Mouse (Mus musculus): Measurements from ENCODE around the gene Gm42742. TPM values are rescaled to one million over a fixed set of nuclear protein-coding genes. Genes with fewer than 3 reads are reported as not detected.

The Gm42742 gene
- polyA plus RNA-seq, 1 experiment from 2014 or later, result 27.5 TPM

DNA sequence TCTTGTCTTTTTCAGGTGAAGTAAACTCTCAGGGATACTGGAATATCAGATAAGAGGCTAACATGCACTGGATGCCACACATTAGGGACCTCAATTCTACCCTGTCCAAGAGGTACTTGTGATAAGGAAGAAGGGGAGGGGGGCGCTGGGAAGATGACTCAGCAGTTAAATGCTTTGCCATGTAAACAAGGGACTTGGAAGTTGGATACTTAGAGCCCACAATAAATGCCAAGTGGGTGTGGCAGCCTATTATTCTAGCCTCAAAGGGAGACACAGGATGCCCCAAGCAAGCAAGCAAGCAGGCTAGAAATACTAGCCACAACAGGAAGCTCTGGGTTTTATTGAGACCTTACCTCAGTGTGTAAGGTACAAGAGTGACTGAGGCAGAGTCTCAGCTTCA lies 10.3 kb upstream of the Gm42742 start:
- no peaks in the 10 kb centered on the region for H3K27me3 ChIP-seq (ENCODE audit: control insufficient read depth, insufficient read depth, low read length)
- H3K4me2 ChIP-seq (replicated peaks; ENCODE audit: low read depth), result no peak overlapping the region
- TF ChIP-seq CTCF (IDR thresholded peaks at IDR 0.05; ENCODE audit: low read depth) (no peak), EP300 (optimal IDR thresholded peaks at IDR 0.05) (no peak)
- H3K27ac ChIP-seq (replicated peaks), result no peak overlapping the region
- no peak overlapping the region for H3K9ac ChIP-seq (ENCODE audit: low read length)
- no peaks in the 10 kb centered on the region for H3K9me3 ChIP-seq (ENCODE audit: control insufficient read depth, low read length)
- peaks cover 4% of the 10 kb centered on the region; the same call in 1 of the 2 replicates for H3K4me1 ChIP-seq (replicated peaks; ENCODE audit: control insufficient read depth, insufficient read depth)
- H3K36me3 ChIP-seq (ENCODE audit: control insufficient read depth, insufficient read depth, low read length), result 0 out of 2 replicates have a peak, but pooled peaks cover 3% of the 10 kb centered on the region
- DNase-seq (ENCODE audit: low spot score) (no peak), ATAC-seq (ENCODE audit: low FRiP score, low TSS enrichment) (no peak)
- no peak overlapping the region for H3K4me3 ChIP-seq (ENCODE audit: low read depth, low read length)
- WGBS, result 71% methylated on average over 1 of the region's 1 CpGs

DNA sequence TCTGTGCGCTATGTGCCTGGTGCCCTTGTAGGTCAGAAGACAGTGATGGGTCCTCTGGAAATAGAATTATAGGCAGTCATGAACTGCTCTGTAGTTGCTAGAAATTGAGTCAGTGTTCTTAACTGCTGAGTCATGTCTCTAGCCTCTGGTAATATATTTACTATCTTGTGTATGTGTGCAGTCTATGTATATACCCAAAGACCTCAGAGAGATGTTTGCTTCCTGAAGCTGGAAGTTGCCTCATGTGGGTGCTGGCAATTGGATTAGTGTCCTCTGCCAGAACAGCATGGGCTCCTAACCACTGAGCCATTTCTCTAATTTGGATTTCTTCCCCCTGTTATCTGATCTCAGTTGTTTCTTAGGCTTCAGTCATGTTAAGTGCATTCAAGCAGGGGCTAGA lies 9.3 kb upstream of the Gm42742 start:
- Histone ChIP-seq H3K36me3 (ENCODE audit: control insufficient read depth, insufficient read depth, low read length) (0 out of 2 replicates have a peak, but pooled peaks cover 3% of the 10 kb centered on the region), H3K4me2 (replicated peaks; ENCODE audit: low read depth) (no peak overlapping the region), H3K4me1 (replicated peaks; ENCODE audit: control insufficient read depth, insufficient read depth) (peaks cover 4% of the 10 kb centered on the region; the same call in 1 of the 2 replicates), H3K9ac (ENCODE audit: low read length) (no peak overlapping the region), H3K9me3 (ENCODE audit: control insufficient read depth, low read length) (no peaks in the 10 kb centered on the region), H3K27ac (replicated peaks) (no peak overlapping the region), H3K4me3 (ENCODE audit: low read depth, low read length) (no peak overlapping the region), H3K27me3 (ENCODE audit: control insufficient read depth, insufficient read depth, low read length) (no peaks in the 10 kb centered on the region)
- 87% methylated on average over 1 of the region's 1 CpGs for WGBS
- DNase-seq (ENCODE audit: low spot score) (no peak), ATAC-seq (ENCODE audit: low FRiP score, low TSS enrichment) (no peak)
- no peak for TF ChIP-seq EP300 (optimal IDR thresholded peaks at IDR 0.05)
- no peak for TF ChIP-seq CTCF (IDR thresholded peaks at IDR 0.05; ENCODE audit: low read depth)

DNA sequence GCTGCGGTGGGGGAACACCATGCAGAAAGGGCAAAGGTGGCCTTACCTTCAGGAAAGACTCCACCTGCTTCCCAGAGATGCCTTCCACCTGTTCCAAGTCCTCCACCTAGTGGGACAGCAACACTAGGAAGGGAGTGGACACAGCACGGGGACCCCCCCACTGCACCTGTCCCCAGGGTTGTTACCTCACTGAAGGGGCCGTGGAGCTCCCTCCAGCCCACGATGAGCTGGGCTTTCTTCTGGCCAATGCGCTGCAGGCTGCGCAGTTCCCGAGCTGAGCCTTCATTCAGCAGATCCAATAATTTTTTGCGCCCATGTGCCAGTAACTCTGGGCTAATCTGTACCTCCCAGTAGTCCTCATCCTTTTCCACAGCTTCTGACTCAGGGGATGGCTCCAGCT lies 7.0 kb upstream of the Gm42742 start:
- Histone ChIP-seq H3K27me3 (ENCODE audit: control insufficient read depth, insufficient read depth, low read length) (no peaks in the 10 kb centered on the region), H3K36me3 (ENCODE audit: control insufficient read depth, insufficient read depth, low read length) (peaks cover 5% of the 10 kb centered on the region; the same call in 1 of the 2 replicates), H3K4me1 (replicated peaks; ENCODE audit: control insufficient read depth, insufficient read depth) (peaks cover 11% of the 10 kb centered on the region), H3K27ac (replicated peaks) (peak overlapping the region; percentile 96), H3K4me2 (replicated peaks; ENCODE audit: low read depth) (peak overlapping the region; percentile 96), H3K9ac (ENCODE audit: low read length) (peak overlapping the region; percentile 70), H3K4me3 (ENCODE audit: low read depth, low read length) (peak overlapping the region; percentile 84), H3K9me3 (ENCODE audit: control insufficient read depth, low read length) (no peaks in the 10 kb centered on the region)
- TF ChIP-seq EP300 (optimal IDR thresholded peaks at IDR 0.05) (no peak), CTCF (IDR thresholded peaks at IDR 0.05; ENCODE audit: low read depth) (no peak)
- DNase-seq (ENCODE audit: low spot score), result no peak
- ATAC-seq (ENCODE audit: low FRiP score, low TSS enrichment), result no peak
- WGBS, result 49% methylated on average over 8 of the region's 8 CpGs

DNA sequence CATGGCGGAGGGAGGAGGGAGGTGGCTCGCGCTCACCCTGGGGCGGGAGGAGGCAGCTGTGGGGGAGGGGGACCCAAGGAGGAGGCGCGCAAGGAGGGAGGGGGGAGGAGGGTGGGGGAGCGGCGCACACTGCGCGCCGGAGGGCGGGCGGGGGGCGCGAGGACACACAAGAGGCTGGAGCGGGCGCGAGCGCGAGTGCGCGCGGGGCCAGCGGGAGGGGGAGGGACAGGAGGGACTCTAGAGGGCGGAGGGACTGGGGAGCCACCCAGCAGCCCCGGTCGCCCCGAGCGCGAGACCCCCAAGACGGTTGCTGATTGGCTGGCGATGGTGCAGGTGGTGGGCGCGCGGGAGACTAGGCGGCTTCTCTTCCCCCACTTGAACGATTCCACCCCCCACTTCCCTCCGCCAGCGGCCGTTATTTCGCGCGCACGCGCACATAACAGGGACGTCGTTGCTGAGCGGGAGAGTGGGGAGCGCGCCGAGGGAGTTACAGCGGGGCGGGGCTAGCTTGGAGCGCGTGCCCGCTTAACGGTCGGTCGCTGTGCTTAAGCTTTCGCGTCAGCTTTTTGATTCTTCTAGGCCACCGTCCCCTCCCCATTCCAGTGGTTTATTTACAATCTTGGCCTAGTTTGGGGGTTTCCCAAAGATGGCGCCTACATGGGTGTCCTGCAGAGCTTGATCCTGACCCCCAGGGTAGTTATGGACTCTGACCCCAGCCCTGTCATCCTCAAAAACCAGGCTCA lies 6.3 kb upstream of the Gm42742 start, which contains the start of gene Maz:
TSS of gene Maz (minus strand) at position 54 of the 743 bp plus-strand sequence.
- TF ChIP-seq EP300 (optimal IDR thresholded peaks at IDR 0.05), result peak; percentile 90
- no peak for TF ChIP-seq CTCF (IDR thresholded peaks at IDR 0.05; ENCODE audit: low read depth)
- Histone ChIP-seq H3K4me3 (ENCODE audit: low read depth, low read length) (peak within 1 kb of the TSS; percentile 84), H3K27ac (replicated peaks) (peak within 1 kb of the TSS; percentile 96), H3K27me3 (ENCODE audit: control insufficient read depth, insufficient read depth, low read length) (no peaks in the 10 kb centered on the region), H3K9ac (ENCODE audit: low read length) (peak within 1 kb of the TSS; percentile 87), H3K4me2 (replicated peaks; ENCODE audit: low read depth) (peak within 1 kb of the TSS; percentile 96), H3K36me3 (ENCODE audit: control insufficient read depth, insufficient read depth, low read length) (peaks cover 6% of the 10 kb centered on the region; the same call in 1 of the 2 replicates), H3K9me3 (ENCODE audit: control insufficient read depth, low read length) (no peaks in the 10 kb centered on the region), H3K4me1 (replicated peaks; ENCODE audit: control insufficient read depth, insufficient read depth) (peaks cover 11% of the 10 kb centered on the region)
- DNase-seq (ENCODE audit: low spot score), result peak; percentile 98
- peak; percentile 86 for ATAC-seq (ENCODE audit: low FRiP score, low TSS enrichment)
- under 1% methylated on average over 29 of the region's 63 CpGs for WGBS

DNA sequence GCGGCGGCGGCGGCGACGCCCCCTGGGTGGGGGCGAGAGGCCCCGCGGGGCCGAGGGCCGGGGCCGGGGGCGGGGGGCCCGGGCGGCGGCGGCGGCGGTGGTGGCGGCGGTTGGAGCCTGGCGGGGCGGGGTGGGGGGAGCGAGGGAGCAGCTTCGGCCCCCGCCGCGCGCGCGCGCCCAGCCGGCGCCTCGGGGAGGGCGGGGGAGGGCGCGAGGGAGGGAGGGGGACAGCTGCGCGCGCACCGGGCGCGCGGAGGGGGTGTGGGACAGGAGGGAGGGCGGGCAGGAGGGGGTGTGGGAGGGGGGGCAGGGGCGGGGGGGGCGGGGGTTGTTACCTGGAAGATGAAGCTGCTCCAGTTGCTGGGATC lies 5.7 kb upstream of the Gm42742 start:
- peak overlapping the region; percentile 96 for H3K27ac ChIP-seq (replicated peaks)
- ATAC-seq (ENCODE audit: low FRiP score, low TSS enrichment) (peak; percentile 6; the same call in 1 of the 2 replicates), DNase-seq (ENCODE audit: low spot score) (no peak)
- WGBS, result 0% methylated on average over 2 of the region's 48 CpGs
- H3K4me2 ChIP-seq (replicated peaks; ENCODE audit: low read depth), result peak overlapping the region; percentile 96
- H3K9ac ChIP-seq (ENCODE audit: low read length), result peak overlapping the region; percentile 87
- H3K36me3 ChIP-seq (ENCODE audit: control insufficient read depth, insufficient read depth, low read length), result peaks cover 6% of the 10 kb centered on the region; the same call in 1 of the 2 replicates
- H3K4me3 ChIP-seq (ENCODE audit: low read depth, low read length), result peak overlapping the region; percentile 84
- H3K4me1 ChIP-seq (replicated peaks; ENCODE audit: control insufficient read depth, insufficient read depth), result peaks cover 11% of the 10 kb centered on the region
- H3K27me3 ChIP-seq (ENCODE audit: control insufficient read depth, insufficient read depth, low read length), result no peaks in the 10 kb centered on the region
- no peaks in the 10 kb centered on the region for H3K9me3 ChIP-seq (ENCODE audit: control insufficient read depth, low read length)
- TF ChIP-seq EP300 (optimal IDR thresholded peaks at IDR 0.05) (no peak), CTCF (IDR thresholded peaks at IDR 0.05; ENCODE audit: low read depth) (no peak)

DNA sequence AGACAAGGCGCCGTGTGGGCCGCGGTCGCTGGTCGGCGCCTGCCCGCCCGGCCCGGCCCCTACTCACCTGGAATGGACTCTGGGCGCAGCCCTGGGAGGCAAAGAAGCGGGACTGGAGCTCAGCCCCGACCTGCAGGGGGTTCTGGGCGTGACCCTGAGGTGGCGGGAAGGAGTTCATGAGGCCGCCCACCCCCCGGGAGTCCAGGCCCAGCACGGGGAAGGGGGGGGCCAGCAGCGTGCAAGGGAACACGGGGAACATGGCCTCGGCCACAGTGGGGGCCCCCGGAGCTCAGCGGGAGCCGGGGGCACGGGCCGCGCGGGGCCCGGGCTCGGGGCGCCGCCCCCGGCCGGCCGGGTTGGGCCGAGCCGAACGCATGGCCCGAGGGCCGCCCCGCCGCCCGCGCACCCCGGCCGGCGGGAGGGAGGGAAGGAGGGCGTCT lies 5.3 kb upstream of the Gm42742 start:
- WGBS, result 1% methylated on average over 20 of the region's 48 CpGs
- no peak for TF ChIP-seq EP300 (optimal IDR thresholded peaks at IDR 0.05)
- peak; percentile 15; the same call in 1 of the 2 replicates for TF ChIP-seq CTCF (IDR thresholded peaks at IDR 0.05; ENCODE audit: low read depth)
- Histone ChIP-seq H3K36me3 (ENCODE audit: control insufficient read depth, insufficient read depth, low read length) (peaks cover 4% of the 10 kb centered on the region; the same call in 1 of the 2 replicates), H3K4me1 (replicated peaks; ENCODE audit: control insufficient read depth, insufficient read depth) (peaks cover 11% of the 10 kb centered on the region), H3K9me3 (ENCODE audit: control insufficient read depth, low read length) (no peaks in the 10 kb centered on the region), H3K4me3 (ENCODE audit: low read depth, low read length) (peak overlapping the region; percentile 84), H3K9ac (ENCODE audit: low read length) (peak overlapping the region; percentile 87), H3K27me3 (ENCODE audit: control insufficient read depth, insufficient read depth, low read length) (no peaks in the 10 kb centered on the region), H3K4me2 (replicated peaks; ENCODE audit: low read depth) (peak overlapping the region; percentile 96), H3K27ac (replicated peaks) (peak overlapping the region; percentile 96)
- DNase-seq (ENCODE audit: low spot score) (peak; percentile 69), ATAC-seq (ENCODE audit: low FRiP score, low TSS enrichment) (peak; percentile 29)
